Mouse (Mus musculus) ES-Bruce4 (cell line): Measurements from ENCODE around the gene Cyb561d2. TPM values are rescaled to one million over a fixed set of nuclear protein-coding genes. Genes with fewer than 3 reads are reported as not detected.

Experiments used
- H3K27ac ChIP-seq: 2 replicates; pipeline ENCODE4 v1.5.1; 2012; ENCODE audit warnings: low read length, inconsistent platforms; ENCODE audit not compliant: insufficient read depth
- H3K27me3 ChIP-seq: 2 replicates; pipeline ENCODE4 v1.6.1; 2012; ENCODE audit warnings: mild to moderate bottlenecking, low read length, inconsistent platforms; ENCODE audit not compliant: control insufficient read depth, poor library complexity, insufficient read depth, severe bottlenecking
- H3K36me3 ChIP-seq: 2 replicates; pipeline ENCODE4 v1.6.1; 2012; ENCODE audit warnings: inconsistent platforms, mild to moderate bottlenecking, low read length, moderate library complexity; ENCODE audit not compliant: control insufficient read depth, poor library complexity, insufficient read depth, severe bottlenecking
- H3K4me1 ChIP-seq: one replicate; pipeline ENCODE4 v1.8.1; 2011; ENCODE audit warnings: low read length; ENCODE audit not compliant: control insufficient read depth, insufficient read depth
- H3K4me3 ChIP-seq: 2 replicates; pipeline ENCODE4 v1.5.1; 2011; ENCODE audit warnings: low read depth, mild to moderate bottlenecking, low read length
- H3K9ac ChIP-seq: 2 replicates; pipeline ENCODE4 v1.6.1; 2012; ENCODE audit warnings: low read depth, mild to moderate bottlenecking, inconsistent platforms; ENCODE audit not compliant: poor library complexity, severe bottlenecking
- H3K9me3 ChIP-seq: replicated peaks from 2 replicates; pipeline ENCODE4 v1.6.1; 2012; ENCODE audit warnings: mild to moderate bottlenecking, low read length, inconsistent platforms; ENCODE audit not compliant: control insufficient read depth, poor library complexity, insufficient read depth, severe bottlenecking
- CTCF ChIP-seq: IDR thresholded peaks from one replicate; pipeline ENCODE4 v1.8.1; 2011; ENCODE audit warnings: low read depth, low read length
- EP300 ChIP-seq: IDR thresholded peaks from 2 replicates; pipeline ENCODE4 v1.6.1; 2011; ENCODE audit warnings: low read depth, low read length; ENCODE audit not compliant: insufficient read depth
- POLR2A ChIP-seq: IDR thresholded peaks from one replicate; pipeline ENCODE4 v1.8.1; 2011; ENCODE audit warnings: low read length; ENCODE audit not compliant: insufficient read depth
- polyA plus RNA-seq: library from polyadenylated mRNA; stranded (reverse); fragments of >200 nt; gene quantifications from 2 replicates; pipeline ENCODE4 v1.2.4, GENCODE M21; 2011; ENCODE audit warnings: low read depth; ENCODE audit not compliant: missing spikeins, insufficient read depth, insufficient read length

The Cyb561d2 gene
- polyA plus RNA-seq, 1 experiment: 7.7 TPM

DNA sequence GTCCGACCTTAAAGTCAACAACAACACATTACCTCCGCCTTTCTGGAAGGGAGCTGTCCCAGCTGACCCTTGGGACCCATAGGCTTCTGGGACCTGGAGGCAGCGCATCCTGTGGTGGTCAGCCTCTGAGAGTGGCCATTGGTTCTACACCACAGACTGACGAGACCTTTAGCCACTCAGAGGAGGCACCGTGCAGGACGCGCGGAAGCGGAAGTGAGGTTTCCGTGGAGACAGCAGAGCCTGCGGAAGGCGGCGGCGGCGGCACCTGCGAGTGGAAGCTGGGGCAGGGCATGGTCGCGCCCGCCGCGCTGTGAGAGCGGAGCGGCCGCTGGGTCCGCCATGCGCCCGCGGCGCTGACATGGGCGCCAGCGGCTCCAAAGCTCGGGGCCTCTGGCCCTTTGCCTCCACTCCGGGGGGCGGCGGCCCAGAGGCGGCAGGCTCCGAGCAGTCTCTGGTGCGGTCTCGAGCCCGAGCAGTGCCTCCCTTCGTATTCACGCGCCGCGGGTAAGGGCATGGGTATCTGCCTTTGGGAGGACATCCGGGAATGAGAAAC lies 21.1 kb upstream of the Cyb561d2 start, which contains the start of gene Tusc2:
Gene Tusc2 (plus strand): TSS at position 227 of the 553 bp plus-strand sequence.
- Histone ChIP-seq H3K27me3 (no peaks in the 10 kb centered on the region), H3K4me3 (peak within 1 kb of the TSS; percentile 70), H3K36me3 (peaks cover 33% of the 10 kb centered on the region), H3K4me1 (peaks cover 2% of the 10 kb centered on the region), H3K9ac (peak within 1 kb of the TSS; percentile 75), H3K9me3 (no peaks in the 10 kb centered on the region), H3K27ac (no peak within 1 kb of the TSS)
- TF ChIP-seq CTCF (no peak), EP300 (no peak), POLR2A (no peak)

DNA sequence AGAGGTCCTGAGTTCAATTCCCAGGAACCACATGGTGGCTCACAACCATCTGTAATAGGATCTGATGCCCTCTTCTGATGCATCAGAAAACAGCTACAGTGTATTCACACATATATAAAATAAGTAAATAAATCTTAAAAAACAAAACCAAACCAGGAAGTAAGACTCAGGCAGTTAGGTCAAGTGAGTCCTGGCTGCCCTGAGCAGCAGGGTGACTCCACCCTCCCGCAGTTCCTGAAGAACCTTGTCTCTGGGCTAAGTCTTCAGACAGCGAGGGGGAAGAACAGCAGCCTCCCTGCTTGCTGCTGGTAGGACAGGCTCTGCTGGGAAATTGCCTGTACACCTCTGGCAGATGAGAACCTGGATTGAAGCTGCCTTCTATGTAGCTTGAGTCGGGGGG lies 14.4 kb upstream of the Cyb561d2 start:
- H3K9ac ChIP-seq: peak overlapping the region; percentile 46; the same call in 1 of the 2 replicates
- H3K36me3 ChIP-seq: peaks cover 34% of the 10 kb centered on the region
- no peaks in the 10 kb centered on the region for H3K4me1 ChIP-seq

DNA sequence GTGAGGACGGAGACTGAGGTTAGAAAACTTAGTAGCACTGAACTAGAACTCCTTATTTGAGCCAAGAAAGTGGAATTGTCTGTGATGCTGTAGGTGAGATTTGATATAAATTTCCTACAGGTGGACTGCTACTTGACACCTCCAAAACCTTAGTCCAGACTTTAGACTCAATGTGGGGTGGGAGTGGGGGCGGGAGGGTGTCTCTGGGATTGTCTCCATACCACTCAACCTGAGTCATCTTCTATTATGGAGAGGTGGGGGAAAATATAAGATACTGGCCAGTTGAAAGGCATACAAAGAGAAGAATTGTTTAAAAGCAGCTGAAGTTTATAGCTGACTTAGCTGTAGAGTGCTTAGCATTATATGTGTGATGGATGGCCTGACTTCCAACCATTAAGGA lies 13.7 kb upstream of the Cyb561d2 start:
- H3K27ac ChIP-seq: no peak overlapping the region
- H3K4me1 ChIP-seq: no peaks in the 10 kb centered on the region

More for the DNA sequence above, 14.4 kb upstream of the Cyb561d2 start:
- TF ChIP-seq EP300 (no peak), CTCF (no peak), POLR2A (no peak)
- Histone ChIP-seq H3K27ac (no peak overlapping the region), H3K4me3 (no peak overlapping the region), H3K27me3 (no peaks in the 10 kb centered on the region), H3K9me3 (no peaks in the 10 kb centered on the region)

DNA sequence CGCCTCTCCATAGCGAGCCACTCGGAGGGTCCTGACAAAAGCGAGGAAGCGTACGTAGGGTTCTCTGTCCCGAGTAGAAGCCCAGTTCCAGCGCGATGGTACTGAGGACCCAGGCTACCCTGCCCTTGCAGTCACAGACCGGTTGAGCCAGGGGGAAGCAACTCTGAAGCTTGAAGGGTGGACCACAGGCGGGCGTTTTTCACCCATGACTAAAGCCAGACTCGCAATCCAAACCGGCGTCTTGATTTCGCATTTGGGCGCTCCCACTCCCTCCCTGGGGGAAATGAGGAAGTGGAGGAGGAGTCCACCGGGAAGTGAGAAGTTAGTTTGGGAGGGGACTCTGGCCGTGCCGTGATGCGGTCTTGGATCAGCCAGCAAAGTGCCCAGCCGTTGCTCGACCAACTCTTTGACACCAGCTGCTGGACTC lies 13.1 kb upstream of the Cyb561d2 start:
- Histone ChIP-seq H3K27me3 (no peaks in the 10 kb centered on the region), H3K4me1 (peaks cover 2% of the 10 kb centered on the region), H3K9me3 (no peaks in the 10 kb centered on the region), H3K9ac (peak overlapping the region; percentile 46), H3K4me3 (peak overlapping the region; percentile 64), H3K36me3 (peaks cover 26% of the 10 kb centered on the region), H3K27ac (peak overlapping the region; percentile 55; the same call in 1 of the 2 replicates)
- TF ChIP-seq POLR2A: no peak
- TF ChIP-seq CTCF: no peak
- TF ChIP-seq EP300: no peak

More for the DNA sequence above, 13.7 kb upstream of the Cyb561d2 start:
- H3K27me3 ChIP-seq: no peaks in the 10 kb centered on the region
- peaks cover 28% of the 10 kb centered on the region for H3K36me3 ChIP-seq
- no peak for TF ChIP-seq EP300
- peak overlapping the region; percentile 64 for H3K4me3 ChIP-seq
- H3K9me3 ChIP-seq: no peaks in the 10 kb centered on the region
- H3K9ac ChIP-seq: peak overlapping the region; percentile 46

DNA sequence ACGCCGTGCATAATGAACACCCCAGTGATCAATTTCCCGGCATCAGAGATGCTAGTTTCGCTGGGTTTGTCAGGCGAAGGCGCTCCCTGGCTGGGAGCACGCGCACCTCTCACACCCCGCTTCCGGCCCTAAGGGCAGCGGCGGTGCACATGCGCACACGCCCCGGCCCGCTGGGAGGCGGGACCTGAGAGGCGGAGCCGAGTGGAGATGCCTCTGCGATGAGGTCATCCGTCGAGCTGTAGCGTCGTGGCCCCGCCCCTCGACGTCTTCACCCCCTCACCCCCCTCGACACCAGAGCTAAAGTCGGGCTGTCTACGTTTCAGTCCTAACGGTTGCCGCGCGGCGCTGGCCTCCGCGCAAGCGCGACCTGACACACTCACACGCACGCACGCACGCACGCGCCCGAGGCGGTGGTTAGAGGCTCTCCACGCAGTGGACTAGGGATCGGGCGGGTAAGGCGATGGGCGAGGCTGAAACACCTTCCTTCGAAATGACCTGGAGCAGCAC lies 12.4 kb upstream of the Cyb561d2 start:
- H3K27ac ChIP-seq: no peak overlapping the region
- no peaks in the 10 kb centered on the region for H3K9me3 ChIP-seq
- TF ChIP-seq EP300 (0 out of 2 replicates have a peak, but pooled peaks have one; percentile 39), CTCF (no peak), POLR2A (peak; percentile 42)
- H3K4me3 ChIP-seq: peak overlapping the region; percentile 64
- peak overlapping the region; percentile 64 for H3K9ac ChIP-seq
- peaks cover 3% of the 10 kb centered on the region for H3K4me1 ChIP-seq
- peaks cover 23% of the 10 kb centered on the region for H3K36me3 ChIP-seq
- no peaks in the 10 kb centered on the region for H3K27me3 ChIP-seq

DNA sequence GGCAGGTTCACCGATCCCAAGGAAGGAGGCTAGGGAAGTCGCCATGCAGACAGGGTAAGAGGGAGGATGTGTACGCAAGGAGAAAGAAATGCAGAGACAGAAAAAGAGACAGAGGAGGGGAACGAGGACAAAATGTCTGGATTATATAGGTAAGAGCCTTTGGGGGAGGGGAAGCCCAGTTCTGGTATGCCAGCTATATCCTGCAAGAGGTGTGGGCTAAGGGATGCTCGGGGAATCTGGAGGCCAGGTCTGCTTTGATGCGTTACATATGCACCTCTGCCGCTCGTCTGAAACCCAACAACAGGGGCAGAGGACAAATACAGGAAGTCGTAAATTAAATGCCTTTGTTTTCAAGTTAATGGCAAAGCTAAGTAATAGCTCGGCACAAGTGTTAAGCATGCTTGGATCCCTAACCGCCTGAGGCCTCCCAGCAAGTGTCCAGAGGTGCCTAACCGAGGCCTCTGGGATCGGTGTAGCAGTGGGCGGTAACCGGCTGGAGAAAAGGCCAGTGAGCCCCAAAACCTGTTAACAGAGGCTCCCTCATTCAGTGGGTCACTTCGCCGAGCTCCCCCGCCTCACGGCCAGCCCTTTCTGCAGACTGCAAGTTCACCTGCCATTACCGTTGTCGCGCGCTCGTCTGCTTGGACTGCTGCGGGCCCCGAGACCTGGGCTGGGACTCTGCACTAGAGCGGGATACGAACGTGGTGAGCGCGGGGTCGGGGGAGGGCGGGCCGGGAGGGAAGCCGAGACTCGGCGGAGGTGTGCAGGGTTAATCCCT lies 11.7 kb upstream of the Cyb561d2 start:
- peak overlapping the region; percentile 64 for H3K9ac ChIP-seq
- H3K36me3 ChIP-seq: peaks cover 16% of the 10 kb centered on the region
- H3K4me1 ChIP-seq: peaks cover 3% of the 10 kb centered on the region
- TF ChIP-seq CTCF: no peak
- TF ChIP-seq POLR2A: no peak
- no peak for TF ChIP-seq EP300
- no peaks in the 10 kb centered on the region for H3K27me3 ChIP-seq
- H3K27ac ChIP-seq: no peak overlapping the region
- no peaks in the 10 kb centered on the region for H3K9me3 ChIP-seq
- H3K4me3 ChIP-seq: peak overlapping the region; percentile 64
